Mouse (Mus musculus) layer of hippocampus, adult 18-20 months (tissue): ENCODE measurements around the gene Ntm. TPM values are rescaled to one million over a fixed set of nuclear protein-coding genes. Genes with fewer than 3 reads are reported as not detected.

Experiments
- DNase-seq, 2 experiments: peaks; one replicate each; pipeline ENCODE4 v3.0.0; 2022; ENCODE audit warnings: low spot score in 2 of 2
- total RNA-seq, 2 experiments: library from RNA; stranded (reverse); gene quantifications; 2 replicates each; pipeline ENCODE4 v1.2.3; 2021

Gene Ntm
- total RNA-seq, 2 experiments from 2014 or later, result 146 to 152 TPM

GRCm38 (mm10) chr9:29595321-29595720 lies 367.6 kb downstream of the Ntm start:
- no peak for DNase-seq

- DNase-seq, result peak in 1 of 2 experiments; percentile 30
These were observed 368.2 kb downstream of the Ntm start for GRCm38 (mm10) chr9:29594537-29595294.

- DNase-seq, result no peak
These were observed 375.6 kb downstream of the Ntm start for GRCm38 (mm10) chr9:29587376-29587775.

- no peak for DNase-seq
These were observed 376.6 kb downstream of the Ntm start for GRCm38 (mm10) chr9:29586381-29586770.

DNA sequence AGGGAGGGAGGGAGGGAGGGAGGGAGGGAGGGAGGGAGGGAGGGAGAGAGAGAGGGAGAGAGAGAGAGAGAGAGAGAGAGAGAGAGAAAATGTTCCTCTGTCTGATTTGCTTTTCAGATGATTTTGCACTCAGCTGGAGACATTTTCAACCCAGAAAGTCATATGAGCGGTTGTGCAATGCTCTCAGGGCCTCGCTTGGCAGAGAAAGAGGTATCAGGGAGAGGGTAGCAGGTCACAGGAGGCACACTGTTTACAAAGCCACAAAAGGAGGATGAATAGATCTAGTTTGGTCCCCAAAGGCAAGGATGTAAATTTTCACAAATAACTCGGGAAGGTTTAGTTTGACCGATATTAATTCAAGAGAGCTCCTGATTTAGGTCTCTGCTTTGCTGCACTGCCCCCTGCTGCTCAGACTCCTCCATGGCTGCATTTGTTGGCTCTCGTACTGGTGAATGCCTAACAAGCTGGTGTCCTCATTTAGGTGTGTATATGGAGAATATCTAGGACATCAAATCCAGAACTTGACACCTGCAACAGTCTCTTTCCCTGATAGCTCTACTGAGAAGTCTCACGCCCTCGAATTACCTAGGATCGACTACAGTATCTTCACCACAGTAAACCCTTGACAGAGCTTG lies 377.1 kb downstream of the Ntm start:
- peak; percentile 37 to 82 for DNase-seq

DNA sequence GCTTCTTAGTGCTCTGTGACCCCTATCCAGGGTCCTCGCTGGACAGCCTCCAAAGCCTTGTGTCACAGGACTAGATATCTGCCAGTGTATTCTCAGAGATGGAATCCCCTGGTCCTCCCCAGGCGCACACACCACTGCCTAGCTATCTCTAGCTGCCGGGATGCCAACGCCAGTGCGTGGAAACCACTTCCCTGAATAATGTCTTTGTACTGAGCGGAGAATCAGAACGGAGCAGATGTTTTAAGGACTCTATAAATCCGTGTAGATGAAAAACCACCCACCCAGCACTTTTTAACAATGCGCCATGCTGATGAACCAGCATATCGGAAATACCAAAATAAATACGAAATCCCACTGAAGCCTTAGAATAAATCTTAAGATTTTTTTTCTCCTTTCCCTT lies 384.7 kb downstream of the Ntm start:
- peak in 1 of 2 experiments; percentile 38 for DNase-seq

- peak; percentile 43 to 68 for DNase-seq
These were observed 386.8 kb downstream of the Ntm start for GRCm38 (mm10) chr9:29576051-29576533.

GRCm38 (mm10) chr9:29574548-29574947 lies 388.4 kb downstream of the Ntm start:
- DNase-seq, result no peak

DNA sequence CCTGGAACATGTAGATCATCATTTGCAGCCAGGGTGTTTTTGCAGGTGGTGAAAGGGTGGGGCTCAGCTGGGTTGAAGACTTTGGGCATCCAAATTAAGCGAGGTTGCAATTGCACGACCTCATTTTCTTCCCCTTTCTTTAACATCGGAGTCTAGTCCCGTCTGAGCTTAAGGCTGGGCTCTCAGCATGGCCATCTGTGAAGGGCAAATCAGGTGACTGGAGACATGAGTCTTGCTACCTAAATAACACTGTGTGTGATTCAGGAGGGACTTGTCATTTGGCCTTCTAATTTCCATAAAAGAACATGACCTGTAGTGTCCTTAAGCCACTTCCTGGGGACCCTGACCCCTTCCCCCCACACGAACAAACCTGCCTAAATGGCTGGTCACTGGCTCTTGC lies 394.4 kb downstream of the Ntm start:
- DNase-seq, result no peak

DNA sequence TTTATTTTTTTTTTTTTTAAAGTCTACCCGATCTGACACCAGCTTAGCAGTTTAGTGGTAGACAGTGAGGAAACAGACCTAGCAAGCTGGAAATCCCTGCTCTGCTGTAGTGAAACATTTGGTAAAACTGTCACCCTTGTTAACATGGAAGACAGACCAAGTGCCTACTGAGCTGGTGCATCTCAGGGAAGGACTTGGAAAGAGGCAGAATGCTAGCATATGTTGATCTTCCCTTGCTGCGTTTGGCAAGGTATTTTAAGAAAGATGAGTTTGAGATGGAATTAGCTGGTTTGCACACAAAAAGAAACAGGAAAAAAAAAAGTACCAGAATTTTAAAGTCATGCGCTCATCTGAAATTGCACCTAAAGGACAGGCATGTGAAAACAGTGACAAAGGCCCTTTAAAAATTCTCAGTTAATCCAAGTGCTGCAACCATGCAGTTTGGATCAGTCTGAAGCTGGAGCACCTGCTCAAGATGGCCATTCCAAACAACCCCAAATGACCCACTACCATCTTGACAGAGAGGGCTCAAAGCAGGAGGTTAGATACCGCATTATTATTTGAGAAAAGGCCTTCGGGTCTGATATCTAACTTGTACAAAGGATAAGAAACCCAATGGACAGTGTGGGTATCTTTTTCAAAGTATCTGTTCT lies 400.4 kb downstream of the Ntm start:
- DNase-seq, result peak; percentile 7 to 37

- no peak for DNase-seq
These were observed 404.0 kb downstream of the Ntm start for GRCm38 (mm10) chr9:29558915-29559314.

DNA sequence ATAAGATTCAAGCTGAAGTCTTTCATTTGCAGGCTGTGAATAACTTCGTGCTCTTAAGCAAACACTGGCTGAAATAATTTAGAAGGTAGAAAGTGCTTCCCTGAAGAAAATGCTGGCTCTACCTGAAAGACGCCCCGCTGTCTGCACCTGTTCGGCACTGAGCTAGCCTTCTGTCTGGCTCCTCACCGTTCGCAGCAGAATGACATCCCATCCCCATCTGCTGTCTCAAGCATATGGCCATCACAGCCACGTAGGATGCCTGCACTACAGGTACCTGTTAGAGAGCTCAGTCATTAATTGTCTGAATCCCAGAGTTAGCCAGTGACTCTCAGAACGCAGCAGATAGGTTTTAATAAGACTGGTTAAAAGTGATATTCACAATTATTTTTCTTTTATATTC lies 412.4 kb downstream of the Ntm start:
- DNase-seq, result no peak

- DNase-seq, result no peak
These were observed 412.8 kb downstream of the Ntm start for GRCm38 (mm10) chr9:29550107-29550506.

GRCm38 (mm10) chr9:29536415-29536814 lies 426.5 kb downstream of the Ntm start:
- DNase-seq, result no peak

DNA sequence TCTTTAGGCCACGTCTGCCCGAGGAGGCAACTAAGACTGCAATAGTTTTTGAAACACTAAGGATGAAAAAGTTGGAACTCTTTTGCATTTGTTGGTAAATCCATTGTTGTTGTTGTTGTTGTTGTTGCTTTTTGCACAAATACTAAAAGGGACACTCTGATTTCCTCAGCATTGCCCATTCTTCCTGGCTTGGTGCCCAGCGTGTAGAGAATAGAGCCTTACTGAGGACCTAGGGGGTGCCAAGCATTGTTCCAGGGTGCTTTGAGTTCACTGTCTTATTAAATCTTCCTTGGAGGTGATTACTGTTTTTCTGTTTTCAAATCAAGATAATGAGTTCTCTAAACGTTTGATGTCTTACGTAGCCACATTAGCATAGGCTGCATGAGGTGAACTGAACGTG lies 428.2 kb downstream of the Ntm start:
- DNase-seq, result no peak

DNA sequence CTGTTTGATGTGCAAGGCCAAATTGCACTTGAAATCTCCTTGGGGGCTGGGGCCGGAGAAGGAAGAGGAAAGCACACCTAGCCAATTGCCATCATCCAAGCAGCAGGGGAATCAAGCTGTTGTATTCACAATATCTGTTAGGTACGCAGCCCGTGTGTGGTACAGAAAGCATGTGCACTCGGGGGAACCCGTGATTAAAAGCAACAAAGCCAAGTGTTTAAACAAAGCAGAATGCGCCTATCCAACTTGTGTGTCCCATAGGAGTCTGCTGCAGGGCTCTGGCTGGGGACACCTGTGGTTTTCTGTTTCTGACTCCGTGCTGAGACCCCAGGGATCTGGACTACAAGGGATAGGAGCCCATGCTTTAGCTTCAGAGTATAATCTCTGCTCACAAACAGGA lies 428.6 kb downstream of the Ntm start:
- no peak for DNase-seq

- no peak for DNase-seq
These were observed 429.4 kb downstream of the Ntm start for GRCm38 (mm10) chr9:29533556-29533955.

DNA sequence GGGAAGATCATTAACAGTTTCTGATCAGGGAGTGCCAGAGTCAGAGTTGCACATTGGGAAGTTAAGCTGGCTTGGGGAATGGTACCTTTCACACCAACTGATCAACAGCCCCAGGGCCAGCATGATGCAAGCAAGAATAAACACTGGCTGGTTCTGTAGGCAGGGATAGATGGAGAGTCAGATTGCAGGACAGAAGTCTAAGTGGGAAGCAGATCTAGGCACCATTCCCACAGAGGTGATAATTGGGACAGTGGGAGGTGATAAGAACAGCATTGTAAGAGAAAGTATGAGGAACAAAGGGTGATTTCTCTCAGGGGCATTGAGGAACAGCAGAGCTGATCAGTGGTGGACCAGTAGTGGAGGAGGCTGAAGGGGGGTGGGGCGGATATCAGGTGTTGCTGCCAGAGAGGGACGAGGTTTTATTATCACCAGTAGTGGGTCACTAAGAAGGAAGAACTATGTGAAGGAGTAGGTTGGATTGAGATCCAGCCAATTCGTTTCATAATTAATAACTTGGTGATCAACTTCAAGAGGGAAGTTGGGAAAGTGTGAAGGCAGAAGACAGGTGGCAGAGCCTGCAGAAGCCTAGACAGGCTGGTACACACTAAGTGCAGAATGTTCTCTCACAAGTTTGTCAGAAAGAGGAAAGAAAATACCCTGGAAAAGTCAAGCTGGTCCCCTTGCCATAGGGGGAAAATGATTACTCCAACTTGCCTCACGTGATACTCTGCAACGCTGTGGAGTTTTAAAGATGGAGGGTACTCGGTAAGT lies 431.6 kb downstream of the Ntm start:
- DNase-seq, result peak in 1 of 2 experiments; percentile 50

DNA sequence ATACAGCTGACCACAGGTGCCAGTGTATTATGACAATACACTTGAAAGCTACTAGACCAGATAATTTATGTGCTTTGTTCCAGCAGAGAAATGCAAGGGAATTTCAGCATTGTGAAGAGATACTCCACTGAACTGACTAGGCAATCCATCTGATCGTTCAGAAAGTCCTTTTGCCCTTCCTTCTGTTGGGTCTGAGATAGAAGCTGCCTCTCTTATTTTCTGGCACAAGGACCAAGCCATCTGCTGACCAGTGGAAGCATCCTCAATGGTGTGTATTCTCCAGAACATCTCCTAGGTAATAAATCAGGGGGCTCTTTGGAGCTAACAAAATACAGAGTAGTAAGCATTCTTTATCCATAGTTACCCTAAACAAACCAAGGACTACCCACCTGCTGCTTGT lies 438.8 kb downstream of the Ntm start:
- no peak for DNase-seq

GRCm38 (mm10) chr9:29523221-29523620 lies 439.7 kb downstream of the Ntm start:
- no peak for DNase-seq

DNA sequence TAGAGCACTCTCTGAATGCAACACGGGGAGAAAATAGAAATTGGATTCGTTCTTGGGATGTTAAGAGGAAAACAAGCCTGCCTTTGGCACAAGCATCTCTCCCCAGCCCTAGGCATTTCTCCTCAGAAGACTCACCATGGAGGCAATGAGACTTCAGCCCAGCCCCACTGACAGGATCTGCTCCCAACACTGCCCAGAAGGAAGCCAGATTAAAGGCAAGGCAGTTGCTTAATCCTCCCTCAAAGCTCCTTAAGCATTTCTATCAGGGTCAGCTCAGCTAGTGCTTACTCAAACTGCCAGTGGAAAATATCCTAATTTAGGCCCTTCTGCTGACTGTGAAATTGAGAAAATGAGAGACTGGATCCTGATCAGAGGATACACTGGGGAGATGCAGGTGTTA lies 443.8 kb downstream of the Ntm start:
- DNase-seq, result no peak
